8 mouse cellular contexts compared by ENCODE assay signal in genomic region chr12:86795838-86796232, GRCm38 (mm10).
A peak's percentile ranks its signal among the peaks of the same experiment; 100 is the strongest.
DNase-seq lines count a peak whose midpoint lies in the region; ATAC-seq lines count a peak whose summit lies in the region.

No protein-coding gene starts in this region.

- WGBS in embryonic facial prominence, embryonic 11.5 days: 9% methylated on average over 4 of the region's 4 CpGs
- WGBS in kidney, embryonic 14.5 days: 2% methylated on average over 4 of the region's 4 CpGs
- under 1% methylated on average over 4 of the region's 4 CpGs for WGBS in liver, embryonic 12.5 days (ENCODE audit: insufficient replicate concordance)
- WGBS in stomach, embryonic 14.5 days: 1% methylated on average over 4 of the region's 4 CpGs

- no peak overlapping the region for H3K9ac ChIP-seq in embryonic facial prominence, embryonic 11.5 days (replicated peaks; ENCODE audit: low read length)
- no peak overlapping the region for H3K9ac ChIP-seq in kidney, embryonic 14.5 days (ENCODE audit: low read depth, low read length)
- H3K9ac ChIP-seq in liver, embryonic 12.5 days: no peak overlapping the region
- no peak overlapping the region for H3K9ac ChIP-seq in stomach, embryonic 14.5 days (replicated peaks; ENCODE audit: low read depth, low read length)

- H3K27me3 ChIP-seq in embryonic facial prominence, embryonic 11.5 days (ENCODE audit: control insufficient read depth, insufficient read depth, low read length): no peaks in the 10 kb centered on the region
- H3K27me3 ChIP-seq in kidney, embryonic 14.5 days (ENCODE audit: control insufficient read depth, insufficient read depth, low read length): no peaks in the 10 kb centered on the region
- no peaks in the 10 kb centered on the region for H3K27me3 ChIP-seq in liver, embryonic 12.5 days (replicated peaks)
- no peaks in the 10 kb centered on the region for H3K27me3 ChIP-seq in stomach, embryonic 14.5 days (ENCODE audit: control insufficient read depth, insufficient read depth, low read length)

- peak; percentile 86 for DNase-seq in A20 (ENCODE audit: low read depth, low spot score)
- DNase-seq in adrenal gland, postnatal 14 days: peak; percentile 89
- DNase-seq in embryonic facial prominence, embryonic 11.5 days (ENCODE audit: low spot score): peak; percentile 91
- peak; percentile 88 for DNase-seq in heart, adult 8-10 months (ENCODE audit: low spot score)
- DNase-seq in neural tube, embryonic 10.5 days (ENCODE audit: extremely low spot score, low spot score): peak; percentile 88

- H3K4me2 ChIP-seq in embryonic facial prominence, embryonic 11.5 days (ENCODE audit: low read depth, low read length): no peak overlapping the region
- H3K4me2 ChIP-seq in kidney, embryonic 14.5 days (replicated peaks; ENCODE audit: low read depth, low read length): no peak overlapping the region
- H3K4me2 ChIP-seq in liver, embryonic 12.5 days: peak overlapping the region; percentile 31; the same call in 1 of the 2 replicates
- no peak overlapping the region for H3K4me2 ChIP-seq in stomach, embryonic 14.5 days (replicated peaks; ENCODE audit: low read depth, low read length)

- H3K4me3 ChIP-seq in embryonic facial prominence, embryonic 11.5 days (ENCODE audit: low read depth, low read length): no peak overlapping the region
- H3K4me3 ChIP-seq in kidney, embryonic 14.5 days (ENCODE audit: low read length): no peak overlapping the region
- H3K4me3 ChIP-seq in liver, embryonic 12.5 days: no peak overlapping the region
- no peak overlapping the region for H3K4me3 ChIP-seq in stomach, embryonic 14.5 days (ENCODE audit: low read depth, low read length)

- H3K9me3 ChIP-seq in embryonic facial prominence, embryonic 11.5 days (replicated peaks; ENCODE audit: control insufficient read depth, low read length): no peaks in the 10 kb centered on the region
- no peaks in the 10 kb centered on the region for H3K9me3 ChIP-seq in kidney, embryonic 14.5 days (ENCODE audit: control insufficient read depth, low read length)
- H3K9me3 ChIP-seq in liver, embryonic 12.5 days (replicated peaks): no peaks in the 10 kb centered on the region
- H3K9me3 ChIP-seq in stomach, embryonic 14.5 days (ENCODE audit: control insufficient read depth, low read depth, low read length): no peaks in the 10 kb centered on the region

- peaks cover 8% of the 10 kb centered on the region for H3K4me1 ChIP-seq in embryonic facial prominence, embryonic 11.5 days (ENCODE audit: control insufficient read depth, insufficient read depth, low read length)
- H3K4me1 ChIP-seq in kidney, embryonic 14.5 days (ENCODE audit: control insufficient read depth, insufficient read depth, low read length): peaks cover 35% of the 10 kb centered on the region
- H3K4me1 ChIP-seq in liver, embryonic 12.5 days: peaks cover 42% of the 10 kb centered on the region
- H3K4me1 ChIP-seq in stomach, embryonic 14.5 days (ENCODE audit: control insufficient read depth, insufficient read depth, low read length): peaks cover 19% of the 10 kb centered on the region

- H3K36me3 ChIP-seq in embryonic facial prominence, embryonic 11.5 days (replicated peaks; ENCODE audit: control insufficient read depth, insufficient read depth, low read depth, low read length): no peaks in the 10 kb centered on the region
- no peaks in the 10 kb centered on the region for H3K36me3 ChIP-seq in kidney, embryonic 14.5 days (ENCODE audit: control insufficient read depth, insufficient read depth, low read length)
- no peaks in the 10 kb centered on the region for H3K36me3 ChIP-seq in liver, embryonic 12.5 days
- no peaks in the 10 kb centered on the region for H3K36me3 ChIP-seq in stomach, embryonic 14.5 days (ENCODE audit: control insufficient read depth, insufficient read depth, low read length)

- peak; percentile 29; the same call in 1 of the 2 replicates for ATAC-seq in embryonic facial prominence, embryonic 11.5 days (replicated peaks; ENCODE audit: insufficient number of reproducible peaks, low FRiP score, low TSS enrichment, low read depth)
- ATAC-seq in kidney, embryonic 14.5 days (ENCODE audit: low FRiP score, low TSS enrichment): peak; percentile 24
- ATAC-seq in liver, embryonic 12.5 days: peak; percentile 83
- peak; percentile 54 for ATAC-seq in stomach, embryonic 14.5 days (ENCODE audit: insufficient number of reproducible peaks, insufficient read depth, low FRiP score, low read depth)

- H3K27ac ChIP-seq in embryonic facial prominence, embryonic 11.5 days (replicated peaks; ENCODE audit: low read depth, low read length): no peak overlapping the region
- H3K27ac ChIP-seq in kidney, embryonic 14.5 days (ENCODE audit: low read depth, low read length): no peak overlapping the region
- peak overlapping the region; percentile 52 for H3K27ac ChIP-seq in liver, embryonic 12.5 days
- H3K27ac ChIP-seq in stomach, embryonic 14.5 days (ENCODE audit: low read length): peak overlapping the region; percentile 27; the same call in 1 of the 2 replicates

Comparison
In these comparisons a context has a peak if more than half of its experiments do, and no peak if none do; other contexts are left out.
1. ATAC-seq: peak in every context shown above with its lines; median percentile 83 in liver, embryonic 12.5 days; 54 in stomach, embryonic 14.5 days; 29 in embryonic facial prominence, embryonic 11.5 days; 24 in kidney, embryonic 14.5 days.
2. H3K27ac ChIP-seq: peak in liver, embryonic 12.5 days (single experiment) and stomach, embryonic 14.5 days (single experiment); none in embryonic facial prominence, embryonic 11.5 days (single experiment) and kidney, embryonic 14.5 days (single experiment).
3. Peak in every context shown above with its lines, with median percentiles within 50 percentile points of each other: DNase-seq.